Mouse (Mus musculus) bone marrow macrophage, adult 2 months (primary cell): ENCODE data around the gene Ccl11. TPM values are rescaled to one million over a fixed set of nuclear protein-coding genes. Genes with fewer than 3 reads are reported as not detected.
A peak's percentile ranks its signal among the peaks of the same experiment; 100 is the strongest.

Experiments
- H3K27ac ChIP-seq: 2 replicates; pipeline ENCODE4 v1.5.1; 2012; ENCODE audit warnings: low read depth, low read length; ENCODE audit not compliant: insufficient read depth
- H3K4me1 ChIP-seq: 2 replicates; pipeline ENCODE4 v1.6.1; 2012; ENCODE audit warnings: low read length; ENCODE audit not compliant: control insufficient read depth, insufficient read depth
- H3K4me3 ChIP-seq: 2 replicates; pipeline ENCODE4 v1.5.1; 2012; ENCODE audit warnings: mild to moderate bottlenecking, low read length, moderate library complexity; ENCODE audit not compliant: insufficient read depth
- CTCF ChIP-seq: IDR thresholded peaks from 2 replicates; pipeline ENCODE4 v1.5.1; 2012; ENCODE audit warnings: low read depth, mild to moderate bottlenecking, low read length, moderate library complexity
- POLR2A ChIP-seq: IDR thresholded peaks from 2 replicates; pipeline ENCODE4 v1.6.1; 2012; ENCODE audit warnings: mild to moderate bottlenecking, low read depth, low read length, borderline replicate concordance
- polyA plus RNA-seq: library from polyadenylated mRNA; stranded (reverse); fragments of >200 nt; gene quantifications from 2 replicates; pipeline ENCODE4 v1.2.4, GENCODE M21; 2012; ENCODE audit not compliant: missing spikeins, insufficient read depth, insufficient read length

The Ccl11 gene
- polyA plus RNA-seq, 1 experiment, result not detected

DNA sequence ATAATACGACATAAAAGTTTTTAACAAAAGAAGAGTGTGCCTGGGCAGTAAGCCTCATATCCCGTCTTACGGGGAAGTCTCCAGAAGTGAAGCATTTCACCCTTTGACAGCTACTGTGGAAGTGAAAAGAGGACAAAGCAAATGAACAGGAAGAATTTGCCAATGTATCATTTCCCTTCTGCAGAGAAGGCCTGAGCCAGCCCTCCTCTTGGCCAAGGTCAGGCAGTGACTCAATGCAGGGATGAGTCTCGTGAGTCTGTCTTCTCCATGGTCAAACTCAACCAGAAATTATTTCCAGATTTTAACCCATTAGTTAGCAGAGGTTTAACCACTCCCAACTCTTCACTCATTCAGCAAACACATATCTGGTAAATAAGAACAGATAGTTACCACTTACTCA lies 33.9 kb upstream of the Ccl11 start:
- Histone ChIP-seq H3K4me1 (peaks cover 43% of the 10 kb centered on the region), H3K27ac (peak overlapping the region; percentile 62), H3K4me3 (no peak overlapping the region)
- TF ChIP-seq CTCF (no peak), POLR2A (no peak)

DNA sequence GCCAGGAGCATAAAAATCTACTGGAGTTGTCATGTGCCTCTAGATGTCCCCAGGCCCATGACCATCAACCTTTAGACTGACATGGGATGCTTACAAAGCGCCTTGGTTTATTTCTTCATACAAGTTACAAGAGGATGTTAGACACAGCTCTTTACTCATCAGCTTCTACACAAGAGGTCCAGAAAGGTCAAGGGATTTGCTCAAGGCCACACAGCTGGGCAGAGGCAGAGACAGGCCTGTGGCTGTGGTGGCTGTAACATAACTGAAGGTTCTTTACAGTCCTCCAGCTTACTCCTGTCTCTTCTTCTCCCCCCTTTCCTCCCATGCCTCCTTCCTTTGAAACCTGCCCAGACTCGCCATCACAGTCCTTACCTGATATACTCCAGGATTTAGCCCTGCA lies 27.5 kb upstream of the Ccl11 start:
- TF ChIP-seq CTCF, result no peak
- H3K4me1 ChIP-seq, result peaks cover 29% of the 10 kb centered on the region

DNA sequence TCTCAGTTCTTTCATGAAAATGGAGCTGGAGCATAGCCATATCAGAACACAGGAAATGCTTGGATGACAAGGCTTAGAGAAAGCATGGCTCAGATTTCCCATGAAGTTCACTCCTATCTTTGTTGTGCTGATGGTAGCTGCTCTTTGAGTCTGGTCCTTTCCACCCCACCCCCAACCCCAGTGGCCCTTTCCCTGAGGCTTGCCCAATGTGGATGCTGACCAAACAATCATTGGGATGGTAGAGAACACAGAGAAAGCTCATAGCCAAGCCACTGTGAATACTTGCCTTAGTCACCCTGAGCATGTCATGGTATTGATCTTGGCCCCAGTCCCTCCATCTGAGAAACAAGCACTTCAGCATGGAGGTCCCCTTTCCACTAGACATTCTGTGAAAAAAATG lies 25.5 kb upstream of the Ccl11 start:
- peak; percentile 19; the same call in 1 of the 2 replicates for TF ChIP-seq CTCF
- TF ChIP-seq POLR2A, result no peak
- H3K4me1 ChIP-seq, result peaks cover 43% of the 10 kb centered on the region

More for the DNA sequence above, 27.5 kb upstream of the Ccl11 start:
- Histone ChIP-seq H3K4me3 (no peak overlapping the region), H3K27ac (no peak overlapping the region)

DNA sequence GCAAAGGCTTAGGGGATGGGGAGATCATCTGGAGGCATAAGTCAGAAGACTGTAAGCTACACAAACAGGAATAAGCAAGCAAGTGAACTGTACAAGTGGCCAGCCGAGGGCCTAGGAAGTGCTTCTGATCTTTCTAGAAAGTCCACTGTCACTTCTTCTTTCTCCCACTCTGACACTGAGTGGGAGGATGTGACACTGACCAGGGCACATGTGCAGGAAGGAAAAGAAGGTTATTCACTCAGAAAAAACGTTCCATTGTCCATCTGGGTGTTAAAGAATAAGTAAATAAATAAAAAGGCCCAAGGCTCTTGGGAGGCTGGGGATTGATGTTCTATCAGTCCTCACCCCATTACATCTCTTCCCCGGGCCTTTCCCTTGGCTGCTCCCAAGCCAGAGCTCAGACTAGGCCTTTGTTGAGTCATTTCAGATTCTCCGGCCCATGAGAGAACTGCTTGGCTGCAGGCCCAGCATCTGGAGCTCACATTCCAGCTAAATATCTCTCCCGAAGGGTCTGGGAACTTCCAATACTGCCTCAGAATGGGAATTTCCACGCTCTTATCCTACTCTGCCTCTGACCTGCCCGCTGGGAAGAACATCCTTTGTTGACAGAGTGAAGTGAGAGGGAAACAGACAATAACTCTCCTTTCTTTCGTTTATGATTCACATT lies 24.8 kb upstream of the Ccl11 start:
- no peak overlapping the region for H3K4me3 ChIP-seq
- H3K27ac ChIP-seq, result no peak overlapping the region
- H3K4me1 ChIP-seq, result peaks cover 43% of the 10 kb centered on the region
- TF ChIP-seq POLR2A (no peak), CTCF (no peak)

More for the DNA sequence above, 25.5 kb upstream of the Ccl11 start:
- Histone ChIP-seq H3K4me3 (no peak overlapping the region), H3K27ac (no peak overlapping the region)

DNA sequence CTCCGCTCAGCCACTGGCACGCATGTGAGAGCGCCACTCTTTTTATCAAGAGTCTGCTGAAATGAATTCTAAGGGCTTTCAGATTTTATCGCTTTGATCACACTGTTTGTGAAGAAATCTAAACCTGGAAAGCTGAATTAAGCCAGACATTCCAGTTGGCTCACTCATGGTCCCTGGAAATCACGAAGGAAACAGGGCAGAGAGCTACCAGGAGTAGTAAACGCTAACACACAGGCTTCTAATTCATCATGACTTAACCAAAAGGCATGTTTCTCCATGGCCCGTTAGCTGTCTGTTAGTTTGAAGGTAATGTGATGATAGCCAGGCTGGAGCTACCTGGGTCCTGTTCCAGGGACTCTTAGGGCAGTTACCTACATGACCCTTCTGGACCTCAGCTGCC lies 23.2 kb upstream of the Ccl11 start:
- Histone ChIP-seq H3K4me3 (no peak overlapping the region), H3K4me1 (peaks cover 57% of the 10 kb centered on the region), H3K27ac (no peak overlapping the region)
- TF ChIP-seq CTCF (no peak), POLR2A (no peak)

DNA sequence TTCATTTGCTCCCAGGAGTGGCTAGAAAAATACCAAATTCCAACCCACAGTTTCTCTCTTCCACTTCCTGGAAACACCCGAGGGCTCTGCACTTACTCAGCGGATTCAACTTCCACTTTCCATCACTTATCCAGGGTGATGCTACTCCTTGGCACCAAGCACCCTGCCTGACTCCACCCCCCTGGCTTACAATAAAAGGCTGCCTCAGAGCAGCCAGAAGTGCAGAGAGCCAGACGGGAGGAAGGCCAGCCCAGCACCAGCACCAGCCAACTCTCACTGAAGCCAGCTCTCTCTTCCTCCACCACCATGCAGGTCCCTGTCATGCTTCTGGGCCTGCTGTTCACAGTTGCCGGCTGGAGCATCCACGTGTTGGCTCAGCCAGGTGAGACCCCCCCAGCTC lies 22.3 kb upstream of the Ccl11 start, which contains the start of gene Ccl2:
Ccl2 (plus strand) TSS at position 216 of the 400 bp plus-strand sequence.
- peak within 1 kb of the TSS; percentile 65 for H3K27ac ChIP-seq
- peak within 1 kb of the TSS; percentile 42 for H3K4me3 ChIP-seq
- H3K4me1 ChIP-seq, result peaks cover 64% of the 10 kb centered on the region
- TF ChIP-seq POLR2A (peak; percentile 91), CTCF (no peak)

DNA sequence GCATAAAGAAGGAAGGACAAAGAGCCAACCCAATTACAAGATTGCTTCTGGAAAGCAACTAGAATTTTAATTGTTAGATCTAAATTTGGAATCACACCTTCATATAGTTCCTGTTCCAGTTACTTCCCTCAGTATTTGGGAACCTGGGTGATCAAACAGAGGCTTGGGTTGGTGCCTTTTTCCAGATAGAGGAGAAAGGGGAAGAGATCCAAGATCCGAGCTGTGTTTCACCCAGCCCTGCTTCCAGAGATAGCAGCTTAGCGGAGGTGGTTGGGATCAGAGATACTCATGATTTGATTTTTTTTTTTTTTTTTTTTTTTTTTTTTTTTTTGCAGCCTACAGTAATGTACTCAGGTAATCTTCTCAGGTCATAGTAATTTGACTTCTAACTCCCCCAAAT lies 21.8 kb upstream of the Ccl11 start:
- TF ChIP-seq CTCF, result no peak
- no peak for TF ChIP-seq POLR2A
- peaks cover 69% of the 10 kb centered on the region for H3K4me1 ChIP-seq
- peak overlapping the region; percentile 65; the same call in 1 of the 2 replicates for H3K27ac ChIP-seq
- H3K4me3 ChIP-seq, result peak overlapping the region; percentile 42; the same call in 1 of the 2 replicates

DNA sequence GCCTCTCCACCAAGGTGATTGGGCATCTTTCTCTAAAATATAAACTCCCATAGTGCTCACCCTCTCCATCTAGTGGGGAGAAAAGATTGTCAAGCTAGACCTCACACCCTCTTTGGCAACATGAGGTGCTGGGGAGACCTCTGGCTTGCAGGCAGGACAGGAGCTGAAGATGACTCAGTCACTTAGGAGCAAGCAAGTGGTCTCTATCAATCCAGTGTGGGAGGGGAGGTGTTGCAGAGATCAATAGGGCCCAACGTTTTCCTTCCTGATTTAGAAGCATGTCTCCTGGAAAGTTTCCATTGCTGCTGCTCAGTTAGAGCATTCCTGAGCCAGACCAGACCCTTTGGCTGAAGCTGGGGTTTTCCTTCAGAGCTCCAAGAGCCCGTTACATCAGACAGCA lies 19.1 kb upstream of the Ccl11 start, which contains the start of gene Gm17268:
Gm17268 (minus strand) TSS at position 28 of the 400 bp plus-strand sequence.
- Histone ChIP-seq H3K4me1 (peaks cover 71% of the 10 kb centered on the region), H3K27ac (peak within 1 kb of the TSS; percentile 37), H3K4me3 (no peak within 1 kb of the TSS)
- TF ChIP-seq POLR2A (no peak), CTCF (no peak)

DNA sequence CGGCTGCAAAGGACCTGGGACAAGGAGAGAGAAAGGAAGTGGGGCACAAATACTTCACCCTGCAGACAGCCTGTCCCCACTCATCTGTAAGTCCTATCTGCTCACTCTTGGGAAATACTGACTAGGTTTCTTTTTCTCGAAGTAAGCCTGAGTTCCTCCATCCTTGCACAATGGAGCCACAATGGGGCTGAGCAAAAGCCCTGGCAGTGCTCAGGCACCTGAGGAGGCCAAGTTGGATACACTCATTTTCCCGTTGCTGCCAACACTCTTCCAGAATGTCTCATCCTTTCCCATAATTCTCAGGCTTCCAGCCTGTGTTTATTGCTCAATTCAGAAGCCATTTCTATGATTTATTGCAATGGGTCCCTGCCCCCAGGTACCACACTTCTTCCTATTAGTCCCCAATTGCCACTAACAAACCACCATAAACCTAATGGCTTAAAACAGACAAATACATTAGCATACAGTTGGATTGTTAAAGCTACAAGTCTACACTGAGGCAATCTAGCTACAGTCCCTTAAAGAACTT lies 18.4 kb upstream of the Ccl11 start:
- Histone ChIP-seq H3K27ac (peak overlapping the region; percentile 37), H3K4me1 (peaks cover 70% of the 10 kb centered on the region)

DNA sequence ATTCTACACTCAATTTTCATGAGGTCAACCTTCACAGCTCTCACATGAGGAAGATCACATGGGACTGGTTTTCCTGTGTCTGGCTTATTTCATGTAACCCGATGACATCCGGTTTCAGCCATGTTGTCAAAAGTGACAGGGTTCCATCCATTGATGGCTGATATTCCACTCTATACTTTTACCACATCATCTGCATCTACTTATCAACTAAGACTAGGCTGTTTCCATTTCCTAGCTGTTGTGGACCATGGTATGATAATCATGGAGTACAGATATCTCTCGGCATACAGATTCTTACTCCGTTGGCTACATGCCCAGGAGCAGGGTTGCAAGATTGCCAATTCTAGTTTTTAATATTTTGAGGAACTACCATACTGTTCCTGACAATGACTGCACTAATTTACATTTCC lies 15.9 kb upstream of the Ccl11 start:
- TF ChIP-seq POLR2A (no peak), CTCF (no peak)
- Histone ChIP-seq H3K27ac (peak overlapping the region; percentile 81), H3K4me3 (no peak overlapping the region), H3K4me1 (peaks cover 69% of the 10 kb centered on the region)

More for the DNA sequence above, 18.4 kb upstream of the Ccl11 start:
- H3K4me3 ChIP-seq, result no peak overlapping the region
- TF ChIP-seq CTCF (no peak), POLR2A (no peak)

DNA sequence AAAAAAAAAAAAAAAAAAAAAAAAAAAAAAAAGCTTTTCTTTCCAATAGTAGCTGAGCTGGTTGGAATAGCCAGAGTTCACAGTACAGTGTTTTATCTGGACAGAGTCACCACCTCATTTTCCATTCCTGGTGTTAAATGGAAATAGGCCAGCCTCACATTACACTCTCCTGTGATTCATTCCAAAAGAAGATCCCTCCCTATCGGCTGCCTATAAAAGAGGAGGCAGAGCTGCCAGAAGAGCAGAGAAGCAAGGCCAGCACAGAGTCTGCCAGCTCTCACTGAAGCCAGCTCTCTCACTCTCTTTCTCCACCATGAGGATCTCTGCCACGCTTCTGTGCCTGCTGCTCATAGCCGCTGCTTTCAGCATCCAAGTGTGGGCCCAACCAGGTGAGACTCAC lies 12.2 kb upstream of the Ccl11 start, which contains the start of gene Ccl7:
Ccl7 (plus strand) TSS at position 242 of the 400 bp plus-strand sequence.
- Histone ChIP-seq H3K4me1 (peaks cover 54% of the 10 kb centered on the region), H3K4me3 (no peak within 1 kb of the TSS), H3K27ac (peak within 1 kb of the TSS; percentile 73)
- no peak for TF ChIP-seq POLR2A
- no peak for TF ChIP-seq CTCF
